Mouse (Mus musculus) right cerebral cortex, postnatal 36 days (tissue): ENCODE results near the gene Ppp2ca.
A peak's percentile ranks its signal among the peaks of the same experiment; 100 is the strongest.
"Not testable (repeated sequence)": the region's sequence is repeated elsewhere in the genome, so short reads cannot be mapped to it uniquely, and the experiment has no call there.

Experiments
- DNase-seq, 2 experiments: peaks; one replicate each; pipeline ENCODE4 v3.0.0; 2022; ENCODE audit warnings: low spot score in 2 of 2, mixed read lengths in 1 of 2

Ppp2ca gene

DNA sequence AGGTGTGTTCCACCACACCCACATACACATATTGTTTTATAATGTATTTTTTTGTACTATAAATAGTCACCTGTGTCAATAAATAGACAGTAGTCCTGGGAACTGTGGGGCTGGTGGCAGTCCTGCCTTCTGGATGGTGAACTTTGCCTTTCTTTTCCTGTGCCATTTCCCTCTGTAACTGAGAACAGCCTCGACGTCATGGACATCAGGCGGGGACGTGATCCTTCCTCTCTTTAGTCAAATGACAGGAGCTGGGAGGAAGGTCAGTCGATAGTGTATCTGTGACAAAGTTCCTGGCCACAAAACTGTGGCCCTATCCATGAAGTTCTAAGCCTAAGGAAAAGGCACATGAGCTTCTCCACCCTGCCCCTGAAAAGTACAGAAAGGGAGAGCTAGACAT lies 3.9 kb upstream of the Ppp2ca start:
- no peak for DNase-seq

DNA sequence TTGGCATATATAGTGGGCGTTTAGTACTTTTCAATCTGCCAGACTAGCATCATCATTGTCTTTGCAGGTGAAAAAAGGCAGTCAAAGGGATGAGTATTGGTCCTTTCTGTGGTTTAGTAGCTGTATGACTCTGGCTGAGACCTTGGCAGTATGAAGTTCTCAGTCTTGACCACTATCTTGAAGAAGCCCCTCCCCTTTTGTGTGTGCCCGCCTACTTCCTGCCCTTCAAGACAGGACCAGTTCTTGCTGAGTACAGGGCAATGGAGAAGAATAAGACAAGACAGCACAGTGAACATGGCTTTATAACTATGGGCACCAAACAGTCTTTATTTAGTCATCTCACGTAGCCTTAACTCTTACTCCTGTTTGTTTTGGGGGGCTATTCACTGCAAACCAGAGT lies 1.5 kb upstream of the Ppp2ca start:
- no peak for DNase-seq

- no peak for DNase-seq
Measured at GRCm38 (mm10) chr11:52097596-52097995, 885 bp upstream of the Ppp2ca start.

DNA sequence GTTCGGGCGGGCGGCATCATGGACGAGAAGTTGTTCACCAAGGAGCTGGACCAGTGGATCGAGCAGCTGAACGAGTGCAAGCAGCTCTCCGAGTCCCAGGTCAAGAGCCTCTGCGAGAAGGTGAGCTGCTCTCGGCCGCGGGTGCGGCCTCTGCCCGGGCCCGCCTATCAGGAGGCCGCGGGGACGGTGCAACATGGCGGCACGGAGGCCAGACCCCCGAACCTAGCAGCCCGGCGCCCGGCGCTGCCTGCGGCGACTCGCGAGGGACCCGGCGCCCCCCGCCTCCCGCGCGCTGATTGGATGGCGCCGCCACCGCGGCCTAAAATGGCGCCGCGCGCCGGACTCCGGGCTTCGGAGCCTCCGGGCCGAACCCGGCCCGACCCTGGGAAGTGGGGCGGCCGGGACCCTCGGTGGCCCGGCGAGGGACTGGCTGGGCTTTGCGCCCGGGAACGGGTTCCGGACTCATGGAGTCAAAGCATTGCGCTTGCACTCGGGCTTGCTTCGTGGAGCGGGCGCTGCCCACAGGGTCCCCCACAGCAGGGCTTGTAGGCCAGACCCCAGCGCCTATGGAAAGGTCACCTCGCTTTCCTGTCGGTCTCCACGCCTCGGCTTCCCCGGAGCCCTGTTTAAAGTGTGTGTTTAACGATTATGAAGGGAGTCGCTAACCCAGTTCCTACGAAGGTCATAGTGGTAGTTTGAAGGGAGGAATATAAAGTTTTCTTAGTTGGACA lies 715 bp downstream of the Ppp2ca start:
- peak; percentile 34 to 52 for DNase-seq

GRCm38 (mm10) chr11:52099771-52100219 lies 1.3 kb downstream of the Ppp2ca start:
- DNase-seq, result no peak

DNA sequence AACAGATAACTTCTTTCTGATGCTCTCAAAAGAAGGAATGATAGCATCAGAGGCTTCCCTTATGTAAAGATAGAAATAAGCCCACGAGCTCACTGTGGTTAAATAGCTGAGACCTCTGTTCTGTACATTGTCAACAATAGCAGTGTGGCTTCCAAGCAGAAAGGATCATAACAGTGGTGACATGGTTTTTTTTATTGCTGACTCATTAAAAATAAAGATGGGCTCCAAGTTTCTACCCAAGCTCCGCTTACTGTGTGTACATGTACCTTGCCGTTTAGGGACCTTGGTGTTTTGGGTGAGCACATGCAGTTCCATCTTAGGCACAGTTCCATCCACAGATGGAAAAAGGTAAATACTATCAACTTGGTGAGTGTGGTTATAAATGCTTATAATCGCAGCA lies 4.5 kb downstream of the Ppp2ca start:
- DNase-seq, result no peak

GRCm38 (mm10) chr11:52105503-52105902 lies 7.0 kb downstream of the Ppp2ca start:
- no peak for DNase-seq

- no peak for DNase-seq
Measured at GRCm38 (mm10) chr11:52106037-52106436, 7.6 kb downstream of the Ppp2ca start.

- no peak for DNase-seq
Measured at GRCm38 (mm10) chr11:52106438-52106837, 8.0 kb downstream of the Ppp2ca start.

DNA sequence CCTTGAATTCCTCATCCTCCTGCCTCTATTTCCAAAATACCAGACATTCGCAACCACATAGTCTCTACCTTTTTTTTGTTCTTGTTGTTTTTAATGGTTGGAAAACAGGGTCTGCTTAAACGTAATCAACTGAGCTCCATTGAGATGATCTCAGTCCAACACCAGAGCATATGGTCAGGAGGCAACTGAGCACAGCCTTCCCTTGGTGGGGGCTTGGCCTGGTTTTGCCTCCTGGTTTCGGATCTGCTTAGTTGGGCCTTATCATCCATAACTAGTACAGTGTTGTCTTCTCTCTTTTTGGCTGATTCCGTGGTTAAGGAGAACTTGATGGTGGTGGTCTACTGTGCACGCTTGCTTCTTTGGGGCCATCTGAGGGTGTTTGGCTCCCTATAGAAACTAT lies 10.3 kb downstream of the Ppp2ca start:
- no peak for DNase-seq

GRCm38 (mm10) chr11:52109421-52109820 lies 10.9 kb downstream of the Ppp2ca start:
- no peak for DNase-seq

DNA sequence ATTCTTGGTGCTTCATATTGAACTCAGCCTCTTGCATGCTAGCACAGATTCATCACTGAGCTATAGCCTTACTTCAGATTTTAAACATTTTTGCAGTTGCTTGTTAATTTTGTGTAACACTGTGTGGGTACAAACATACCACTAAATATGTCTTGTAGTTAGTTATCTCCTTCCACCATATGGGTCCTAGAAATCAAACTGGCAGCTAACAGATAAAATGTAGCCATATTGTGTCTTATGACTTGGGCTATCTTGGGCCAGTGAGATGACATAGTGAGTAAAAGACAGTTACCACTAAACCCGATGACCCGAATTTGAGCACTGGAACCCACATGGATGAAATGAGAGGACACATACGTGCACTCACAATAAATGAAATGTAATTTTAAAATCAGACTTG lies 17.0 kb downstream of the Ppp2ca start:
- no peak for DNase-seq

DNA sequence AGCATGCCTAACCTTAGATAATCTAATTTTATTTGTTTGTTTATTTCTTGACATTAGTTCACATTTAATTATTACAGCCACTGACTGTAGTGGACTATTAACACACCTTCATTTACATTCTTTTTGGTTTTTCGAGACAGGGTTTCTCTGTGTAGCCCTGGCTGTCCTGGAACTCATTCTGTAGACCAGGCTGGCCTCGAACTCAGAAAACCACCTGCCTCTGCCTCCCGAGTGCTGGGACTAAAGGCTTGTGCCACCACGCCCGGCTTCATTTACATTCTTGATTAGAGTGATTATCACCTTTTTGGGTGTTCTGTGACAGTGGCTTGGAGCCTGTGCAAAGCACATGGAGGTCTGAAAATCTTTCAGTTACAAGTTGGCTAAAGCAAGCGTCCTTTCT lies 17.6 kb downstream of the Ppp2ca start:
- DNase-seq, result not testable (repeated sequence)

DNA sequence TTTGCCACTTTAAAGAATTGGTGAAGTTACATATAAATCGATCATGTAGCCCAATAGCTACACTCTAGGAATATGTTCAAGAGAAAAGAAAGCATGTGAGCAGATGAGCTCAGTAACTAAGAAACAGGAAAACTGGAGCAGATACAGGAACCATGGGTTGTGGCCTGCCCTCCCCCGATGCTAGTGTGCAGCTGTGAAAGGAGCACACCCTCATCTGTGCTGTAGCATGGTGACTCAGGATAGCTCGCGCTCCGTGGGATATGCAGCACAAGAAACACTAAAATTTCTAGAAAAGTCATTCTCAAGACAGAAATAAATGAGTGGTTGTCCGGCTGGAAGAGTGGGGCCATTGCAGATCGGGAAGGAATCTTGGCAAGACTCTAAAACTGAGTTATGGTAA lies 18.7 kb downstream of the Ppp2ca start:
- DNase-seq, result no peak

GRCm38 (mm10) chr11:52120415-52120814 lies 21.9 kb downstream of the Ppp2ca start:
- DNase-seq, result not testable (repeated sequence)

DNA sequence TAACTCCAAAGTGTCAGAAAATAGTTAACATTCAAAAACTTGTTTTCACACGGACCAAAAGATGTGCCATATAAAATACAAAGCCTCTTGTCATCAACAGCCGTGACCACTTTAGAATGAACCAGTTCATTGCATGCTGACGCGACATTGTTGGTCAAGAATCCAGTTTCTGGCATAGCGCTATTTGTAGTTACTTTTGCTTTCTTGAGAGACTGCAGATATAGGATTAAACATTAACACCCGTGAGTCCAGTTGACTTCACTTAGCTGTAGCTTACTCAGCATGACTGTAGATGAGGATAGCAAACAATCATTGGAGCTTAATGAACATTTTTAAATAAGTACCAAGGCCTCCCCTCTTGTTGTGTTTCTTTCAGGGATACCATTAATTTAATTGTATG lies 23.6 kb downstream of the Ppp2ca start:
- DNase-seq, result no peak

DNA sequence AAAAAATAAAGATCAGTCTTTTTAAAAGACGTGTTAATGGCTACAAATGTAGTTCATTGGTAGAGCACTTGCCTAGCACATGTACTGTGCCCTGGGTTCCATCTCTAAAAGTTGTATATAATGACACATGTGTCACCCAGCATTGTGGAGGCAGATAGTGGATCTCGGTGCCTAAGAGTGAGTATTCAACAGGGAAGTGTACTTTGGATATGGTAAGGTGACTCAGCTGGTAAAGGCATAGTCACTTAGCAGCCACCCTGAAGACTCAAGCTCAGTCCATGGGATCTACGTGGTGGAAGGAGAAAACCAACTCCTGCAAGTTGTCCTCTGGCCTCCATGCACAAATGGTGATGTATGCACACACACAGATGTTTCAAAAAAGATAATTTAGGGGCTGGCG lies 26.0 kb downstream of the Ppp2ca start:
- no peak for DNase-seq

GRCm38 (mm10) chr11:52127169-52127568 lies 28.7 kb downstream of the Ppp2ca start:
- no peak for DNase-seq

DNA sequence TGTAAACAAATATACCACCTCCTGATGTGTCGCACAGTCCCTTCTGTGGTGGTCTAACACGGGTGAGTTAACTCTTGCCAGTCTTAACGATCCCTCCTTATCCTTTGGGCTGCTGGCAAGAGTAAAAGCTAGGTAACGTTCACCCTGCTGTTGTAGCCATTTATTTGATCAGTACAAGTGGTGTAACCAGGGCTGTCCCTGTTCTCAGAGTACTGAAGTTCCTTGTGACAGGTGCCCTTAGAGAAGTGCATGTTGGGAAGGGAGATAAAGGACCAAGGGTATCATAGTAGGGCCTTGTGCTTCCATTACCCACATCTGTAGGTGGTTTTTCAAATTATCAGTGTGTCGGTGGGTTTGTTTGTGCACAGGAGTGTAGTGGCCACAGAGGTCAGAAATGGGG lies 29.3 kb downstream of the Ppp2ca start:
- no peak for DNase-seq

GRCm38 (mm10) chr11:52128316-52129061 lies 30.0 kb downstream of the Ppp2ca start:
- peak; percentile 24 to 37 for DNase-seq

- DNase-seq, result peak in 1 of 2 experiments; percentile 17
Measured at GRCm38 (mm10) chr11:52129171-52129570, 30.7 kb downstream of the Ppp2ca start.

GRCm38 (mm10) chr11:52129621-52130450 lies 31.4 kb downstream of the Ppp2ca start:
- DNase-seq, result peak; percentile 74 to 89
